Mouse (Mus musculus): ENCODE data around the gene Maml3.

- TF ChIP-seq CTCF (IDR thresholded peaks at IDR 0.05; ENCODE audit: low read depth, low read length) (no peak), POLR2A (IDR thresholded peaks at IDR 0.05; ENCODE audit: borderline replicate concordance, low read depth, low read length) (no peak)
These were observed 251.3 kb downstream of the Maml3 start for GRCm38 (mm10) chr3:51853610-51854009.
